Mouse (Mus musculus): ENCODE results near the gene Lmln. TPM values are rescaled to one million over a fixed set of nuclear protein-coding genes. Genes with fewer than 3 reads are reported as not detected.
"Not testable (repeated sequence)": the region's sequence is repeated elsewhere in the genome, so short reads cannot be mapped to it uniquely, and the experiment has no call there.

Lmln gene
- total RNA-seq (2021): 10 to 100 TPM in 1 of 2 experiments, 1 to 10 TPM in 1; 7.9 to 23.7 TPM
- long read RNA-seq, experiment 1, full-length matches to known transcripts: 3 of 11 reads
- long read RNA-seq, experiment 1, partial matches to known transcripts: 3 of 11 reads
- long read RNA-seq, experiment 1, other reads (novel, unspliced or antisense): 5 of 11 reads
- long read RNA-seq, experiment 2, full-length matches to known transcripts: 2 of 11 reads
- long read RNA-seq, experiment 2, partial matches to known transcripts: 0 of 11 reads
- long read RNA-seq, experiment 2, other reads (novel, unspliced or antisense): 9 of 11 reads

DNA sequence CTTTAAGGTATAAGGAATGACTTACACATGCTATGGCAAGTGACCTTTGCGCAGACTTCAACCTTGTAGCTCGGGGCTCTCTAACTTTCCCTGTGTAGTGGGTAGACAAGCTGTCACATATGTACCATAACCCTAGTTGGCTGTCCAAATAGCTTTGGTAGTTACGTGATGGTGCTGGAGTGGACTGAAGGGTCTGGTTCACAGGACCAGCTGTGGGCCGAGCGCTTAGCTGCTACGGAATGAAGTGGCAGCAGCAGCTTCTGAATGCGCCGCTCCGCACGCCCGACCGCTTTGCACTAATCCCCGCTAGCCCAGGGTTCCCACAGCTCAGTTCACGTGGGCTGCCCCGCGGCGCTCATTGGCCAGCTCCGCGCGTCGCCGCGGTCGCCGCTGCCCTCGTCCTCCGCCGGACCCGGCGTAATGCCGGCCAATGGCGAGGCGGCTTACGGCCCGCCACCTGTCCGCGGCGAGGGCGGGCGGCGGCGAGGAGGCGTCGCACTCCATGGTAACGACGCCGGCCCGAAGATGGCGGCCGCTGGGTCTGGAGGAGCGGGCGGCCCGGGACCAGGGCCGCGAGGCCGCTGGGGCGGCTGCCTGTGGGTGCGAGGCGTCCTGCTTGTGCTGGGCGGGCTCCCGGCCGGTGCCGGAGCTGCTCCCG, at the start of gene Lmln:
Lmln (plus strand) TSS at position 498 of the 658 bp plus-strand sequence.
- peak; percentile 88 to 90 for DNase-seq (ENCODE audit: low spot score in 2 of 2)

- DNase-seq (ENCODE audit: low spot score in 2 of 2): no peak
These were observed 48.5 kb upstream of the Lmln start for GRCm38 (mm10) chr16:33013801-33014200.

DNA sequence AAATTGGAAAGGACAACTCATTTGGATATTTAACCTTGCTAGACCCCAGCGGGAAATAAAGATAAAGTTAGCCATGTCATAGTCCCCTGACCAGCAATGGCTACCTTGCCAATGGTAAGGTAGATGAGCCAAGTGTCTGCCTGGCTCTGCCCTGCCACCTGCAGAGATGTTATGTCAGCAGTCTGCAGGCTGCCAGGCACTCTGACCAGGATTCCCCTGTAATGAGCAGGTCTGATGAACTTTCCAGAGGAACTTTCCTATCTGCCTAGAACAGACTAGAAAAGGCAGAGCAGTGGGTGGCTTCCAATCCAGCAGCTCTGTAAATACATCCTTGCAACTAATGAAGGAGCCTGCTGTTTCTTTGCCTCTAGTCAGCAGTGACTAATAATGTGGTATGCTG, 47.4 kb upstream of the Lmln start:
- no peak for DNase-seq (ENCODE audit: low spot score in 2 of 2)

DNA sequence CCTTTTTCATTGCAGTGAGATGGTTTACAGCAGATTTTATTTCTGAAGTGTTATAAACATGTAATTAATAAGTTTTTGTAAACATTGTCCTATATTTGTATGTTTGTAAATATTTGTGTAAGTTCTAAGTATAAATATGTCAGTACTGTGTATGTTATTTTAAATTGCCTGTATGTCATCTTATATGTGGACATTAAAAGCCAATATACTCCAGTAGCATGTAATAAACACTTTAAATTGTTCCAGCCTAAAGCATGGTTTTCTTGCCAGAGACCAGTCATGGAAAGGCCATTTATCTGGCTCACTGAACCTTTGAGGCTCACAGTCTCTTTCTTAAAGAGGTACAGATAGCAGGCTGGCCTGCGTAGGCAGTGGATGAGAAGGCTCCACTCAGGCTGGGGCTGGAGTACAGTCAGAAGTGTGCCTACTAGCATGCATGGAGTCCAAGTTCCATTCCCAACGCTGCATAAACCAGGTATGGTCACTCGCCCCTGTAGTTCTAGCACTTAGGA, 46.9 kb upstream of the Lmln start:
- no peak for DNase-seq (ENCODE audit: low spot score in 2 of 2)

DNA sequence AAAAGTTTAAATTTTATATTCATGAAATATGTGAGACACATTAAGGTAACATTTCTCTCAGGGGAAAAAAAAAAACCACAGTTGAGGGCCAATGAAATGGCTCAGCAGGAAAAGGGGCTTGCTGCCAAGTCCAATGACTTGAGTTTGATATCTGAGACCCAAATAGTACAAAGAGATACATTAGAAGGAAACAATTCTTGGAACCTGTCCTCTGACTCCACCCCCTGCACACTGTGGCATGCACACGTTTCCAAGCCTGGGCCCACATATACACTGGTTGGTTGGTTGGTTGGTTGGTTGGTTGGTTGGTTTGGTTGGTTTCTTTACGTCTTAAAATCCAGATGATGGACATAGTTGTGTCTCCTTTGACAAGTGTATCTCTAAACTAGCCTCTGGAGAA, 46.3 kb upstream of the Lmln start:
- no peak for DNase-seq (ENCODE audit: low spot score in 2 of 2)

DNA sequence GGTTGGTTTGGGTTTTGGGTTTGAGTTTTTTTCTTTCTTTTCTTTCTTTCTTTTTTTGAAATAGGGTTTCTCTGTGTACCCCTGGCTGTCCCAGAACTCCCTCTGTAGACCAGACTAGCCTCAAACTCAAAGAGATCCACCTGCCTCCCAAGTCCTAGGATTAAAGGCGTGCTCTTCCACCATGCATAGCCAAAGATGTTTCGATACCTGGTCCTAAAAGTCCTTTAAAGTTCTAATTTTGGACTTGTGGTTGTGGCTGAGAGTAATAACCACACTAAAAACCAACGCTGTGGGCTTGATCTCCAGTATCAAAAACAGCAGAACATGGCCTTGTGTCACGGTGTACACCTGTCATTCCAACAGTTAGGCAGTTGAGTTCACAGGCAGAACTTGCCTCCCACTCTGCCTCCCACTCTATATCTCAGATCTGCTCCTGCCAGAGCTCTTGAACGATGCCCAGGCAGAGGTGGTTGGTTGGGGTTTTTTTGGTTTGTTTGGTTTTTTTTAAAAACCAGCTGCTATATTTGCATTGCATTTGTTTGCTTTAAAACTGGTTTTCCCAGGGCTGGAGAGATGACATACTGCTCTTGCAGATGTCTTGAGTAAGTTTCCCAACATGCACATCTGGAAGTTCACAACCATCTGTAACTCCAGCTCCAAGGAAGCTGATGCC, 44.5 kb upstream of the Lmln start:
- DNase-seq (ENCODE audit: low spot score in 2 of 2): no peak

DNA sequence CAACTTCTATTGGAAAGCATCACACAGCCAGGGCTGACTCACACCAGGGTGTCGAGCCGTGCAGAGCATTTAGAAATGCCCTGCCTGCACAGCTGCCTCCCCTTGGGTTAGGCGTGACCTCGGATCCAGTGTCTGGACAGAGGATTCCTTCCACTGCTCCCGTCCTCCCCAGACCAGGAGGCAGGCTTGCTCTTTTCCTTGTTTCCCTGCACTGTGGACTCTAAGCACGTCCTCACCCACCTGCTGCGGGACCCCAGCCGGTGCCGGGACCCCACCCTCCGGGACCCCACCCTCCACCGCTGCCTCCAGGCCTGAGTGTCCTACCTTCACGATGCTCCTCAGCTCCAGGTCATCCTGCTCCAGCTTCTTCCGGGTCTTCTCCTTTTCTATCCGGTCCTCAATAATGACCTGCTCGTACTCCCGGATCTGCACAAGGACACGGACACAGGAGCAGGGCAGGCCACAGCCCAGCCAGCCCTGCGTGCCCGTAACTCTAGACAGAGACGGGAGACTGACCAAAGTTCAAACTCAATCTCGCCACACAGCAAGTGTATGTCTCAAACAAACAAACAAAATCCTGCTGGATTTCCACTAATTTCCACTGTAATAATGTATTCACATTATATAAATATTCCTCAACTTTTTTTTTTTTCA, 43.1 kb upstream of the Lmln start:
- DNase-seq (ENCODE audit: low spot score in 2 of 2): peak; percentile 27

- DNase-seq (ENCODE audit: low spot score in 2 of 2): no peak
These were observed 40.9 kb upstream of the Lmln start for GRCm38 (mm10) chr16:33021381-33021780.

DNA sequence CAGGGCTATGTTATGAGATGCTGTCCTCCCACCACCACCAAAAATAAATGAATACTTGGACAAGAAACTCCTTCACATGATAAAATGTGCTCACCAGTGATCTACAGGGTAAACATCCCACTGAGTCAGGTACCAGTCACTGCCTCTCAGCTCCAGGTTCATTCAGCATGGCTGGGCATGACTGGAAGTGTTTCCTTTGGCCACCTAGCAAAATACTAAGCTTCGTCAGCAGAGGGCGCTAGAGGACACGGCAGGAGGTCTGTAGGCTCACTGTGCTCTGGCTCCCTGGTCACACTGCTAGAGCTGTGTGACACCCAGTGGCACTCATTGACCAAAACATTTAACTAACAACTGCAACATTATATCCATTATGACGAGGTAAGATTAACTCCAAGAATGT, 38.6 kb upstream of the Lmln start:
- DNase-seq (ENCODE audit: low spot score in 2 of 2): peak; percentile 89 to 90

DNA sequence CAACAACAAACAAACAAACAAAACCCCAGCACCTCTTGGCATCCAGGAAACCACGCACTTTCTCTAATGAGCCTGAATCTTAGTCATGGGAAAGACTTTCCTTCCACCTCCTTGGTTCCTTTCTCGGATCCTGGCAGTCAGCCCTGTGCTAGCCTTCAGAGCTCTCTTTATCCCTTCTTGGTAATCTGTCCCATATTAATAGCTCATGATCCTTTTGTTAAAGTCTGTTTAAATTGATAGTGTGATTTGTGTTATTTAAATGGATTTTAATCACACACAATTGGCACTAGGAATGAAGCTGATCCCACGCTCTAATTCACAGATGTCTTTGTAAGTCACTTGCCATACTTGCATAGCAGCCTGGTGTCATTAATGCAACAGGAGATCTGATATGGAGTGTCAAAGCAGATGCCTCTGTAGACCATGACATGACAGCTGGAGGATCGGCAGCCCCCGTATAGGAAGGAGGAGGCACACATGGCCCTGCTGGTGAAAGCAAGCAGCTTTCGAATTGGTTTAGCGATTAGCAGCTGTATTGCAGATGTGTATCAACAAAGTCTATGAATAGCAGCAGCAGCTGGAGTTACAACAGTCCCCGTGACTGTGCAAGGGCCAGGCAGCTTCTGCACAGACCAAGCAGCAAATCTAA, 37.7 kb upstream of the Lmln start:
- no peak for DNase-seq (ENCODE audit: low spot score in 2 of 2)

- DNase-seq (ENCODE audit: low spot score in 2 of 2): no peak
These were observed 36.0 kb upstream of the Lmln start for GRCm38 (mm10) chr16:33026357-33026756.

DNA sequence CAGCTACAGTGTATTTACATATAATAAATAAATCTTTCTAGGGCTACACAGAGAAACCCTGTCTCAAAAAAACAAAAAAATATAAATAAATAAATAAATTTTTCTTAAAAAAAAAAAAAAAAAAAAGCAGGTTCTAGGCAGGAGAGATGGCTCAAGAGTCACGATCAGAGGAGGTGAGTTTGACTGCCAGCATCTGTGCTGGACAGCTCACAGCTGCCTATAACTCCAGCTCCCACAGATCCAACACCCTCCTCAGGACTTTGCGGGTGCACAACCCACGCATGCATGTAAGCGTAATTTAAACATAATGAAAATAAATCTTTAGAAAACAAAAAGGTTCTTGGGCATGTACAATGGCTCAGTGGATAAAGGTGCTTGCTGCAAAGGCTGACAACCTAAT, 26.3 kb upstream of the Lmln start:
- DNase-seq (ENCODE audit: low spot score in 2 of 2): no peak

- no peak for DNase-seq (ENCODE audit: low spot score in 2 of 2)
These were observed 19.6 kb upstream of the Lmln start for GRCm38 (mm10) chr16:33042682-33043081.

DNA sequence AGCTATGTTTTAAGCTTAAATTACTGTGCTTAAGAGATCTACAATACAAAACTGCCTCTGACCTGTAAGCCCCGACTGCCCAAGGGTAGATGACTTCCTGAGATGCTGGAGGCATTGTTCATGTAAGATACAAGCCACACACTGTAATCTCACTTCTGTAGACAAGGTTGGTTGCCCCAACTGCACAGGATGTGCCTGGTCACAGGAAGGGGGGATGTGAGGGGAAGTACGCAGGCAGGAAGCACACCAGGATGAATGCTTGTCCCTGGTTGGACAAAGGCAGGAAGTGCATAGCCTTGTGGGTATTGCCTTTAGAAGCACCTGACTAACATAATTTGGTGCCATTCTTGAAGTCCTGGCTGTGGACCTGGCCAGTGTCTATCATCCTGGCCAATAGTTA, 19.1 kb upstream of the Lmln start:
- DNase-seq (ENCODE audit: low spot score in 2 of 2): no peak

- DNase-seq (ENCODE audit: low spot score in 2 of 2): no peak
These were observed 14.3 kb upstream of the Lmln start for GRCm38 (mm10) chr16:33048004-33048403.

- DNase-seq (ENCODE audit: low spot score in 2 of 2): no peak
These were observed 13.6 kb upstream of the Lmln start for GRCm38 (mm10) chr16:33048686-33049085.

- no peak for DNase-seq (ENCODE audit: low spot score in 2 of 2)
These were observed 12.5 kb upstream of the Lmln start for GRCm38 (mm10) chr16:33049809-33050208.

- no peak for DNase-seq (ENCODE audit: low spot score in 2 of 2)
These were observed 9.2 kb upstream of the Lmln start for GRCm38 (mm10) chr16:33053141-33053540.

GRCm38 (mm10) chr16:33054927-33055326, 7.4 kb upstream of the Lmln start:
- not testable (repeated sequence) for DNase-seq (ENCODE audit: low spot score in 2 of 2)

- no peak for DNase-seq (ENCODE audit: low spot score in 2 of 2)
These were observed 6.7 kb upstream of the Lmln start for GRCm38 (mm10) chr16:33055655-33056054.
